Mouse (Mus musculus) liver, embryonic 15.5 days (tissue): ENCODE data around the gene Crls1. TPM values are rescaled to one million over a fixed set of nuclear protein-coding genes. Genes with fewer than 3 reads are reported as not detected.

Source experiments
- polyA plus RNA-seq: library from polyadenylated mRNA; unstranded; fragments of >200 nt; fragmentation: Nextera tagmentation; extraction: Ambion mirVana; gene quantifications from 2 replicates; pipeline ENCODE4 v1.2.1, GENCODE M21; 2015

The Crls1 gene
- polyA plus RNA-seq, 1 experiment from 2014 or later = 10.3 TPM

Other genes starting within 250 kb of the Crls1 start
- gene Shld1, start 159.7 kb upstream of the Crls1 start, polyA plus RNA-seq = 10.5 TPM in 2 replicates
- gene Chgb, start 65.4 kb upstream of the Crls1 start, polyA plus RNA-seq = 0.14 and 0.18 TPM in 2 replicates
- 9.9 and 12.9 TPM in 2 replicates for gene Trmt6, start 30.6 kb upstream of the Crls1 start, polyA plus RNA-seq
- gene Mcm8, start 30.5 kb upstream of the Crls1 start, polyA plus RNA-seq = 5.4 and 5.9 TPM in 2 replicates
- gene Lrrn4, start 34.2 kb downstream of the Crls1 start, polyA plus RNA-seq = 0.94 and 1.0 TPM in 2 replicates
- gene Fermt1, start 99.2 kb downstream of the Crls1 start, polyA plus RNA-seq = 0.02 TPM in 1 of 2 replicates, not detected in the other